In the genomic region with DNA sequence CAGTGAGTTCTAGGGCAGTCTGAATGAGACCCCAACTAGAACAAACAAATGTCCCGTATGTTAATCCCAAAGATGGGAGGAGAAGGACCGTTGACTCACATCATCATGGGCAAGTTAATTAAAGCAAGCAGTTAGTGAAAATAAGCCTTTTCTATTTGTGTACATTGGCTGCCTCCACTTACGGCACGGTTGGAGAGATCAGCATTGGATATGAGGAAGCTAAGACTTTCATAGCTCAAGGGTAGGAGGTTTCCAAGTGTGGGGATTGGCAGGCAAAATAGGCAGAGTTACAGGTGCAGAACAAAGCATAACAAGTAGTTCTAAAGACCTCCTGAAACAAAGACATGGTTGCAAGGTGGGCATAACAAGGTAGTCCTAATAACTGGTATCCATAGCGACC, we compare ENCODE assay signal across 20 mouse cellular contexts.
"Had no signal": no experiment of that assay in that cellular context is flagged by ENCODE, and none has a peak within 500 bp of the region (broad histone marks: within the 10 kb centered on the region; RNA-seq: fewer than 3 reads in every experiment).

No protein-coding gene starts in this region.

- H3K9me3 ChIP-seq: midbrain, embryonic 10.5 days; midbrain, embryonic 12.5 days; neural tube, embryonic 13.5 days; neural tube, embryonic 15.5 days; stomach, embryonic 15.5 days had no signal

- ATAC-seq: midbrain, embryonic 16.5 days had no signal

- H3K27ac ChIP-seq: midbrain, embryonic 10.5 days; midbrain, embryonic 12.5 days; neural tube, embryonic 13.5 days; neural tube, embryonic 15.5 days; stomach, embryonic 15.5 days; stomach, postnatal 0 days had no signal

- DNase-seq: lung, adult 18-20 months; lung, embryonic 14.5 days; lung, postnatal 10 days; lung, postnatal 4 days; midbrain, embryonic 14.5 days; retina, postnatal 1 day; right cerebral cortex, adult 18-20 months; right cerebral cortex, postnatal 25 days; right cerebral cortex, postnatal 4 days; thymus, adult 2 months; thymus, postnatal 25 days; thymus, postnatal 4 days had no signal

- H3K4me3 ChIP-seq: midbrain, embryonic 10.5 days; midbrain, embryonic 12.5 days; myocyte; neural tube, embryonic 13.5 days; neural tube, embryonic 15.5 days; stomach, embryonic 15.5 days had no signal

- H3K27me3 ChIP-seq: midbrain, embryonic 12.5 days; neural tube, embryonic 13.5 days; neural tube, embryonic 15.5 days; stomach, embryonic 15.5 days had no signal

- H3K36me3 ChIP-seq: neural tube, embryonic 15.5 days; stomach, embryonic 15.5 days had no signal
